15 mouse cellular contexts compared by ENCODE assay signal in genomic region chr2:159079836-159080235, GRCm38 (mm10).
"Had no signal": no experiment of that assay in that cellular context is flagged by ENCODE, and none has a peak within 500 bp of the region (broad histone marks: within the 10 kb centered on the region; RNA-seq: fewer than 3 reads in every experiment).

No protein-coding gene starts in this region.

- H3K27me3 ChIP-seq: stomach, embryonic 15.5 days had no signal

- H3K4me3 ChIP-seq: neural tube, embryonic 15.5 days; stomach, embryonic 15.5 days had no signal

- H3K4me1 ChIP-seq: neural tube, embryonic 15.5 days; stomach, embryonic 15.5 days had no signal

- H3K27ac ChIP-seq: neural tube, embryonic 15.5 days; stomach, embryonic 15.5 days; stomach, postnatal 0 days had no signal

- H3K9ac ChIP-seq: neural tube, embryonic 15.5 days; stomach, embryonic 15.5 days had no signal

- H3K9me3 ChIP-seq: neural tube, embryonic 15.5 days; stomach, embryonic 15.5 days had no signal

- H3K4me2 ChIP-seq: neural tube, embryonic 15.5 days; stomach, embryonic 15.5 days had no signal

- DNase-seq: retina, postnatal 1 day; right cerebral cortex, adult 18-20 months; right cerebral cortex, postnatal 14 days; right cerebral cortex, postnatal 25 days; right cerebral cortex, postnatal 4 days; spleen, adult 18-20 months; thymus, adult 18-20 months; thymus, adult 2 months; thymus, postnatal 14 days; thymus, postnatal 25 days; thymus, postnatal 36 days; thymus, postnatal 4 days had no signal

- H3K36me3 ChIP-seq: neural tube, embryonic 15.5 days; stomach, embryonic 15.5 days had no signal
